13 mouse cellular contexts compared by ENCODE assay signal in the genomic region with DNA sequence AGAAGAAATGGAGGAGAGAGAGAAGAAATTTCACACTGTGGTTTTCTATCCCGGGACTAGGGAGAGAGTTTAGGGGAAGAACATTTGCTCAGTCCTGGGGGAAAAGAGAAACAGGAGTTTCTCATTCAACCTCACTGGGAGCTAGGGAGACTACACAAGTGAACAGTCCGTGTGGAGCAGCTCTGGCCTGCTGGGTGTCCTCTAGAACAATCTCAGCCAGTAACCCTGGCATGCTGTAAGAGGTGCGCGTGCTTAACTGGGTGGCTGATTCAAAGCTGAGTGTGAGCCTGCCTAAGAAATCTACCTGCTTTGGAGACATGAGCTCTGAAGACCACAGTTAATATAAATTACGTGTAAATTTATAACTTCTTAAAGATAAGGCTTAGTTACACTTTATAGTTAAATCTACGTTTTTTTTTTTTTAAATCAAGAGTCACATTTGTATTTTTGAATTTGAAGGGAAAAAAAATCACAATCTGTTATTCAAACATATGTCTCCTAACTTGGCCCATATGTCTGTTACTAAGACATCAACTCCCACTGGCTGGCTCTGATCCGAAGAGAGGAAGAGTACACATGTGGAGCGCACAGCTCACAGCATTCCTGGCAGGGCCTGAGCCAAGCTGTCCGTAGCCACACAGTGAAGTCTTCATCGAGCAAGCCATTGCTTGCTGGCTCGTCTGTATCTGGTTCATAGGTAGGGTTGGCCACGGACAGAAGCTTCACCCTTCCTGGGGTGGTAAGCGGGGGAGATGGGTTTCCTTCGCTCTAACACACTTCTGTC. TPM values are rescaled to one million over a fixed set of nuclear protein-coding genes. Genes with fewer than 3 reads are reported as not detected.
DNase-seq lines count a peak whose midpoint lies in the region; ATAC-seq and TF ChIP-seq lines count a peak whose summit lies in the region.
"Had no signal": no experiment of that assay in that cellular context is flagged by ENCODE, and none has a peak within 500 bp of the region (broad histone marks: within the 10 kb centered on the region; RNA-seq: fewer than 3 reads in every experiment).

No protein-coding gene starts in this region.

- no peaks in the 10 kb centered on the region for H3K27me3 ChIP-seq in forebrain, postnatal 0 days (ENCODE audit: insufficient read depth, low read length)
- H3K27me3 ChIP-seq: hindbrain, embryonic 13.5 days; limb, embryonic 13.5 days had no signal

- H3K27ac ChIP-seq in forebrain, postnatal 0 days (ENCODE audit: low read depth, low read length), result no peak overlapping the region
- H3K27ac ChIP-seq: hindbrain, embryonic 13.5 days; limb, embryonic 13.5 days; macrophage had no signal

- H3K4me1 ChIP-seq in forebrain, postnatal 0 days (ENCODE audit: insufficient read depth), result peaks cover 3% of the 10 kb centered on the region; the same call in 1 of the 2 replicates
- H3K4me1 ChIP-seq: hindbrain, embryonic 13.5 days had no signal

- intact Hi-C loops in heart, postnatal 36 days (cut with DNase I), result no loop called here
- intact Hi-C loops in left cerebral cortex, postnatal 4 days (cut with DNase I), result no loop called here

- H3K9ac ChIP-seq in forebrain, postnatal 0 days, result no peak overlapping the region
- H3K9ac ChIP-seq: hindbrain, embryonic 13.5 days; limb, embryonic 13.5 days had no signal

- WGBS in forebrain, postnatal 0 days, result 80% methylated on average over 14 of the region's 14 CpGs

- TF ChIP-seq CTCF in forebrain, postnatal 0 days (IDR thresholded peaks at IDR 0.05; ENCODE audit: low read depth), result no peak

- H3K4me2 ChIP-seq in forebrain, postnatal 0 days (ENCODE audit: low read depth), result no peak overlapping the region
- H3K4me2 ChIP-seq: hindbrain, embryonic 13.5 days; limb, embryonic 13.5 days had no signal

- DNase-seq in heart, postnatal 4 days, result peak; percentile 46
- DNase-seq in heart, postnatal 36 days, result no peak
- DNase-seq in forebrain, postnatal 0 days, result peak; percentile 47
- peak; percentile 56 to 75 for DNase-seq in layer of hippocampus, adult 8-10 months (ENCODE audit: low spot score in 2 of 2)
- peak; percentile 52 for DNase-seq in left cerebral cortex, postnatal 4 days
- no peak for DNase-seq in kidney, postnatal 10 days
- no peak for DNase-seq in thymus, postnatal 14 days
- DNase-seq in testis, postnatal 14 days (ENCODE audit: low spot score), result no peak

- H3K36me3 ChIP-seq in forebrain, postnatal 0 days (ENCODE audit: insufficient read depth), result no peaks in the 10 kb centered on the region
- H3K36me3 ChIP-seq: hindbrain, embryonic 13.5 days; limb, embryonic 13.5 days had no signal

- ATAC-seq in forebrain, postnatal 0 days, result peak; percentile 73
- ATAC-seq: activated CD4-positive, CD25-positive, alpha-beta regulatory T cell, adult 4 months had no signal

- no peak overlapping the region for H3K4me3 ChIP-seq in forebrain, postnatal 0 days (ENCODE audit: low read depth, low read length)
- H3K4me3 ChIP-seq: hindbrain, embryonic 13.5 days; limb, embryonic 13.5 days had no signal

- no peaks in the 10 kb centered on the region for H3K9me3 ChIP-seq in forebrain, postnatal 0 days (ENCODE audit: low read length)

RNA-seq across cellular contexts. Expression of gene Tmem30c, which starts 24.4 kb away (rescaled TPM):
- total RNA-seq in heart, postnatal 4 days (2021), result not detected
- not detected for total RNA-seq in heart, postnatal 36 days (2021)
- total RNA-seq in forebrain, postnatal 0 days (2014; rRNA removed), result 0.23 and 0.24 TPM in 2 replicates
- 0.27 TPM in 1 of 2 replicates, not detected in the other for polyA plus RNA-seq in forebrain, postnatal 0 days (2015; fragmentation: Nextera tagmentation; extraction: Ambion mirVana)
- total RNA-seq in layer of hippocampus, adult 8-10 months (2022), result 1 to 10 TPM in 1 of 4 experiments, under 1 TPM in 3; 0.18 to 1.4 (median 0.67) TPM
- under 1 TPM; 0.42 to 0.72 TPM for total RNA-seq in left cerebral cortex, postnatal 4 days (2021)
- total RNA-seq: gastrocnemius, adult 8-10 months had no signal
- polyA plus RNA-seq: activated CD4-positive, CD25-positive, alpha-beta regulatory T cell, adult 4 months; macrophage had no signal

RNA-seq across cellular contexts. Expression of gene Tbc1d23, which starts 36.9 kb away (rescaled TPM):
- total RNA-seq in heart, postnatal 4 days (2021), result 10 to 100 TPM; 33.4 to 33.8 TPM
- 10 to 100 TPM; 25.1 to 25.4 TPM for total RNA-seq in heart, postnatal 36 days (2021)
- total RNA-seq in forebrain, postnatal 0 days (2014; rRNA removed), result 75.8 and 89.1 TPM in 2 replicates
- polyA plus RNA-seq in forebrain, postnatal 0 days (2015; fragmentation: Nextera tagmentation; extraction: Ambion mirVana), result 29.3 and 33.5 TPM in 2 replicates
- total RNA-seq in layer of hippocampus, adult 8-10 months (2022), result 10 to 100 TPM; 47.4 to 52.9 (median 51.1) TPM
- 10 to 100 TPM; 57.0 to 58.5 TPM for total RNA-seq in left cerebral cortex, postnatal 4 days (2021)

Comparison
In these comparisons a context has a peak if more than half of its experiments do, and no peak if none do; other contexts are left out.
1. DNase-seq: peak in heart, postnatal 4 days (single experiment), forebrain, postnatal 0 days (single experiment), layer of hippocampus, adult 8-10 months (2 of 2) and left cerebral cortex, postnatal 4 days (single experiment); none in heart, postnatal 36 days (0 of 2), kidney, postnatal 10 days (single experiment), thymus, postnatal 14 days (single experiment) and testis, postnatal 14 days (single experiment).